Comparison of ENCODE assay signal across 9 mouse cellular contexts in the genomic region with DNA sequence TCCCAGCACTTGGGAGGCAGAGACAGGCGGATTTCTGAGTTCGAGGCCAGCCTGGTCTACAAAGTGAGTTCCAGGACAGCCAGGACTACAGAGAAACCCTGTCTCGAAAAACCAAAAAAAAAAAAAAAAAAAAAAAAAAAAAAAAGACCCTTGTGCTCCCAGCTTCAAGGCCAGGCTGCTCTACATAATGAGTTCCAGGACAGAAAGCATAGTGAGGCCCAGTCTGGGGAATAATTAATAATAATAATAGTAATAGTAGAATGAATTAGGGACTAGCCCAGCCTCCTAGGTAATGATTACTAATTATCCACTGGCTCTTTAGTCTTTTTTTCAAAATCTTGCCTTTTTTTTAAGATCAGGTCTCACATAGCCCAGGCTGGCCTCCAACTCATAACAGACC. TPM values are rescaled to one million over a fixed set of nuclear protein-coding genes. Genes with fewer than 3 reads are reported as not detected.
A peak's percentile ranks its signal among the peaks of the same experiment; 100 is the strongest.
DNase-seq lines count a peak whose midpoint lies in the region; ATAC-seq and TF ChIP-seq lines count a peak whose summit lies in the region.
"Not testable (repeated sequence)": the region's sequence is repeated elsewhere in the genome, so short reads cannot be mapped to it uniquely, and the experiment has no call there.
"Had no signal": no experiment of that assay in that cellular context is flagged by ENCODE, and none has a peak within 500 bp of the region (broad histone marks: within the 10 kb centered on the region; RNA-seq: fewer than 3 reads in every experiment).

No protein-coding gene starts in this region.

- TF ChIP-seq POLR2A in small intestine, adult 2 months (IDR thresholded peaks at IDR 0.05; ENCODE audit: low read depth, low read length) = not testable (repeated sequence)

- peaks cover 85% of the 10 kb centered on the region for H3K79me3 ChIP-seq in C2C12 (ENCODE audit: low read depth)

- peaks cover 100% of the 10 kb centered on the region for H3K79me2 ChIP-seq in C2C12 (ENCODE audit: control insufficient read depth, insufficient read depth)

- peaks cover 25% of the 10 kb centered on the region for H3K4me1 ChIP-seq in embryonic facial prominence, embryonic 14.5 days (ENCODE audit: control insufficient read depth, insufficient read depth, low read length)
- peaks cover 46% of the 10 kb centered on the region for H3K4me1 ChIP-seq in heart, embryonic 10.5 days
- H3K4me1 ChIP-seq in hindbrain, embryonic 13.5 days (replicated peaks) = peaks cover 63% of the 10 kb centered on the region
- peaks cover 44% of the 10 kb centered on the region for H3K4me1 ChIP-seq in kidney, embryonic 16.5 days (ENCODE audit: insufficient read depth, low read length)
- H3K4me1 ChIP-seq in liver, embryonic 12.5 days = peaks cover 70% of the 10 kb centered on the region
- H3K4me1 ChIP-seq in midbrain, embryonic 10.5 days = peaks cover 50% of the 10 kb centered on the region
- H3K4me1 ChIP-seq in small intestine, adult 2 months (ENCODE audit: control insufficient read depth, insufficient read depth, insufficient read length, low read length) = peaks cover 48% of the 10 kb centered on the region

- H3K9me3 ChIP-seq in embryonic facial prominence, embryonic 14.5 days (ENCODE audit: control insufficient read depth, low read length); heart, embryonic 10.5 days; hindbrain, embryonic 13.5 days; kidney, embryonic 16.5 days (ENCODE audit: low read length); liver, embryonic 12.5 days (replicated peaks); midbrain, embryonic 10.5 days (replicated peaks): not testable (repeated sequence)

- not testable (repeated sequence) for TF ChIP-seq CTCF in C2C12 (IDR thresholded peaks at IDR 0.05; ENCODE audit: control insufficient read depth, insufficient read depth, insufficient read length); small intestine, adult 2 months (IDR thresholded peaks at IDR 0.05; ENCODE audit: extremely low read depth, insufficient read length, insufficient replicate concordance, low read depth, low read length)

- H3ac ChIP-seq in C2C12 (ENCODE audit: control insufficient read depth, insufficient read length, low read depth) = not testable (repeated sequence)

- not testable (repeated sequence) for H3K27me3 ChIP-seq in C2C12 (ENCODE audit: control insufficient read depth, insufficient read depth, insufficient read length); embryonic facial prominence, embryonic 14.5 days (replicated peaks; ENCODE audit: control insufficient read depth, insufficient read depth, low read length); kidney, embryonic 16.5 days (ENCODE audit: insufficient read depth, low read length); small intestine, adult 2 months (ENCODE audit: control insufficient read depth, insufficient read depth, low read length)
- H3K27me3 ChIP-seq in heart, embryonic 10.5 days (ENCODE audit: insufficient read depth, poor library complexity, severe bottlenecking) = peaks cover 13% of the 10 kb centered on the region
- H3K27me3 ChIP-seq in hindbrain, embryonic 13.5 days = peaks cover 16% of the 10 kb centered on the region
- peaks cover 22% of the 10 kb centered on the region for H3K27me3 ChIP-seq in liver, embryonic 12.5 days (replicated peaks)
- H3K27me3 ChIP-seq in midbrain, embryonic 10.5 days (ENCODE audit: low read depth, poor library complexity, severe bottlenecking) = peaks cover 19% of the 10 kb centered on the region

- H3K27ac ChIP-seq in embryonic facial prominence, embryonic 14.5 days (replicated peaks; ENCODE audit: low read depth, low read length); heart, embryonic 10.5 days; hindbrain, embryonic 13.5 days; kidney, embryonic 16.5 days (ENCODE audit: low read length); liver, embryonic 12.5 days; midbrain, embryonic 10.5 days (replicated peaks): not testable (repeated sequence)
- peak overlapping the region; percentile 53; the same call in 1 of the 2 replicates for H3K27ac ChIP-seq in small intestine, adult 2 months (ENCODE audit: insufficient read depth, low read depth, low read length)

- not testable (repeated sequence) for DNase-seq in embryonic facial prominence, embryonic 14.5 days (ENCODE audit: low spot score); heart, embryonic 10.5 days (ENCODE audit: low spot score); midbrain, embryonic 10.5 days (ENCODE audit: low spot score)

- WGBS in embryonic facial prominence, embryonic 14.5 days = no CpG with 5 or more reads among the region's 3 CpGs
- WGBS in heart, embryonic 10.5 days = 92% methylated on average over 2 of the region's 3 CpGs
- WGBS in hindbrain, embryonic 13.5 days = 90% methylated on average over 2 of the region's 3 CpGs
- 83% methylated on average over 1 of the region's 3 CpGs for WGBS in kidney, embryonic 16.5 days
- WGBS in liver, embryonic 12.5 days (ENCODE audit: insufficient replicate concordance) = 85% methylated on average over 2 of the region's 3 CpGs
- 85% methylated on average over 2 of the region's 3 CpGs for WGBS in midbrain, embryonic 10.5 days
- WGBS in small intestine, adult 2 months = 100% methylated on average over 2 of the region's 3 CpGs

- peaks cover 72% of the 10 kb centered on the region for H3K36me3 ChIP-seq in C2C12 (ENCODE audit: control insufficient read depth, insufficient read depth)
- H3K36me3 ChIP-seq in embryonic facial prominence, embryonic 14.5 days (ENCODE audit: control insufficient read depth, insufficient read depth, low read length) = peaks cover 44% of the 10 kb centered on the region
- H3K36me3 ChIP-seq in heart, embryonic 10.5 days = peaks cover 43% of the 10 kb centered on the region
- peaks cover 42% of the 10 kb centered on the region for H3K36me3 ChIP-seq in hindbrain, embryonic 13.5 days
- peaks cover 37% of the 10 kb centered on the region for H3K36me3 ChIP-seq in kidney, embryonic 16.5 days (ENCODE audit: insufficient read depth, low read length)
- H3K36me3 ChIP-seq in liver, embryonic 12.5 days = peaks cover 43% of the 10 kb centered on the region
- H3K36me3 ChIP-seq in midbrain, embryonic 10.5 days = peaks cover 46% of the 10 kb centered on the region
- peaks cover 28% of the 10 kb centered on the region for H3K36me3 ChIP-seq in small intestine, adult 2 months (ENCODE audit: control insufficient read depth, insufficient read depth, low read length)

- ATAC-seq in embryonic facial prominence, embryonic 14.5 days (ENCODE audit: low read depth); hindbrain, embryonic 13.5 days (ENCODE audit: low FRiP score); kidney, embryonic 16.5 days (ENCODE audit: low FRiP score, low TSS enrichment); liver, embryonic 12.5 days: not testable (repeated sequence)

- H3K9ac ChIP-seq in embryonic facial prominence, embryonic 14.5 days (ENCODE audit: low read depth, low read length) = peak overlapping the region; percentile 78; the same call in 1 of the 2 replicates
- H3K9ac ChIP-seq in hindbrain, embryonic 13.5 days = 0 out of 2 replicates have a peak overlapping the region, but pooled peaks have one; percentile 77
- H3K9ac ChIP-seq in kidney, embryonic 16.5 days (replicated peaks; ENCODE audit: low read length); liver, embryonic 12.5 days: not testable (repeated sequence)

- H3K4me3 ChIP-seq in C2C12 (ENCODE audit: insufficient read depth, poor library complexity, severe bottlenecking) = peak overlapping the region; percentile 64
- H3K4me3 ChIP-seq in embryonic facial prominence, embryonic 14.5 days (ENCODE audit: low read depth, low read length) = peak overlapping the region; percentile 72
- peak overlapping the region; percentile 77; the same call in 1 of the 2 replicates for H3K4me3 ChIP-seq in heart, embryonic 10.5 days
- peak overlapping the region; percentile 52; the same call in 1 of the 2 replicates for H3K4me3 ChIP-seq in hindbrain, embryonic 13.5 days
- H3K4me3 ChIP-seq in kidney, embryonic 16.5 days (ENCODE audit: low read length) = peak overlapping the region; percentile 69; the same call in 1 of the 2 replicates
- peak overlapping the region; percentile 64; the same call in 1 of the 2 replicates for H3K4me3 ChIP-seq in liver, embryonic 12.5 days
- peak overlapping the region; percentile 70; the same call in 1 of the 2 replicates for H3K4me3 ChIP-seq in midbrain, embryonic 10.5 days
- H3K4me3 ChIP-seq in small intestine, adult 2 months (ENCODE audit: low read depth, low read length) = not testable (repeated sequence)

- H3K4me2 ChIP-seq in embryonic facial prominence, embryonic 14.5 days (ENCODE audit: low read depth, low read length) = peak overlapping the region; percentile 96
- peak overlapping the region; percentile 77 for H3K4me2 ChIP-seq in hindbrain, embryonic 13.5 days
- peak overlapping the region; percentile 98 for H3K4me2 ChIP-seq in kidney, embryonic 16.5 days (replicated peaks; ENCODE audit: low read depth, low read length)
- H3K4me2 ChIP-seq in liver, embryonic 12.5 days = peak overlapping the region; percentile 99

RNA-seq across cellular contexts. Expression of gene Ttyh2, which starts 0.4 kb away (rescaled TPM):
- polyA plus RNA-seq in C2C12 (2012; fragmentation: generic; extraction: Trizol) = 20.1 TPM
- 37.7 and 41.1 TPM in 2 replicates for polyA plus RNA-seq in embryonic facial prominence, embryonic 14.5 days (2014; fragmentation: Nextera tagmentation; extraction: Ambion mirVana)
- polyA plus RNA-seq in heart, embryonic 10.5 days (2016; fragmentation: Nextera tagmentation; extraction: Ambion mirVana) = 4.8 and 4.9 TPM in 2 replicates
- polyA plus RNA-seq in hindbrain, embryonic 13.5 days (2015; fragmentation: Nextera tagmentation; extraction: Ambion mirVana) = 33.0 and 33.9 TPM in 2 replicates
- 20.4 and 21.5 TPM in 2 replicates for polyA plus RNA-seq in kidney, embryonic 16.5 days (2015; fragmentation: Nextera tagmentation; extraction: Ambion mirVana)
- polyA plus RNA-seq in liver, embryonic 12.5 days (2016; fragmentation: Nextera tagmentation; extraction: Ambion mirVana) = 5.6 and 6.1 TPM in 2 replicates
- polyA plus RNA-seq in midbrain, embryonic 10.5 days (2016; fragmentation: Nextera tagmentation; extraction: Ambion mirVana) = 9.6 and 12.6 TPM in 2 replicates
- 63.4 and 130 TPM in 2 replicates for polyA plus RNA-seq in small intestine, adult 2 months (2012; rRNA removed)

RNA-seq across cellular contexts. Expression of gene Rpl38, which starts 6.5 kb away (rescaled TPM):
- polyA plus RNA-seq in C2C12 (2012; fragmentation: generic; extraction: Trizol) = 3,802 TPM
- 1,079 and 1,191 TPM in 2 replicates for polyA plus RNA-seq in embryonic facial prominence, embryonic 14.5 days (2014; fragmentation: Nextera tagmentation; extraction: Ambion mirVana)
- polyA plus RNA-seq in heart, embryonic 10.5 days (2016; fragmentation: Nextera tagmentation; extraction: Ambion mirVana) = 789 and 902 TPM in 2 replicates
- 809 and 885 TPM in 2 replicates for polyA plus RNA-seq in hindbrain, embryonic 13.5 days (2015; fragmentation: Nextera tagmentation; extraction: Ambion mirVana)
- polyA plus RNA-seq in kidney, embryonic 16.5 days (2015; fragmentation: Nextera tagmentation; extraction: Ambion mirVana) = 802 and 841 TPM in 2 replicates
- 1,173 and 1,181 TPM in 2 replicates for polyA plus RNA-seq in liver, embryonic 12.5 days (2016; fragmentation: Nextera tagmentation; extraction: Ambion mirVana)
- polyA plus RNA-seq in midbrain, embryonic 10.5 days (2016; fragmentation: Nextera tagmentation; extraction: Ambion mirVana) = 851 and 1,060 TPM in 2 replicates
- 103 and 130 TPM in 2 replicates for polyA plus RNA-seq in small intestine, adult 2 months (2012; rRNA removed)

RNA-seq across cellular contexts. Expression of gene Dnaic2, which starts 52.4 kb away (rescaled TPM):
- 0.27 TPM for polyA plus RNA-seq in C2C12 (2012; fragmentation: generic; extraction: Trizol)
- polyA plus RNA-seq in embryonic facial prominence, embryonic 14.5 days (2014; fragmentation: Nextera tagmentation; extraction: Ambion mirVana) = 2.2 and 4.6 TPM in 2 replicates
- polyA plus RNA-seq in heart, embryonic 10.5 days (2016; fragmentation: Nextera tagmentation; extraction: Ambion mirVana) = 0.19 and 0.53 TPM in 2 replicates
- 2.9 and 3.8 TPM in 2 replicates for polyA plus RNA-seq in hindbrain, embryonic 13.5 days (2015; fragmentation: Nextera tagmentation; extraction: Ambion mirVana)
- 0.44 and 0.46 TPM in 2 replicates for polyA plus RNA-seq in kidney, embryonic 16.5 days (2015; fragmentation: Nextera tagmentation; extraction: Ambion mirVana)
- polyA plus RNA-seq in liver, embryonic 12.5 days (2016; fragmentation: Nextera tagmentation; extraction: Ambion mirVana) = 0.05 TPM in 1 of 2 replicates, not detected in the other
- polyA plus RNA-seq in midbrain, embryonic 10.5 days (2016; fragmentation: Nextera tagmentation; extraction: Ambion mirVana) = 2.1 and 2.2 TPM in 2 replicates
- 0.30 and 0.56 TPM in 2 replicates for polyA plus RNA-seq in small intestine, adult 2 months (2012; rRNA removed)
- polyA plus RNA-seq: G1E had no signal
